Mouse (Mus musculus) lung, postnatal 14 days (tissue): ENCODE data around the gene Cdkl3.
A peak's percentile ranks its signal among the peaks of the same experiment; 100 is the strongest.

Experiments used
- DNase-seq: peaks from one replicate; pipeline ENCODE4 v3.0.0; 2021

Gene Cdkl3

GRCm38 (mm10) chr11:52018217-52018616, 14.2 kb downstream of the Cdkl3 start:
- DNase-seq: no peak

GRCm38 (mm10) chr11:52032356-52032755, 28.3 kb downstream of the Cdkl3 start:
- DNase-seq: no peak

- no peak for DNase-seq
Measured at GRCm38 (mm10) chr11:52033953-52034352, 29.9 kb downstream of the Cdkl3 start.

- no peak for DNase-seq
Measured at GRCm38 (mm10) chr11:52035905-52036304, 31.9 kb downstream of the Cdkl3 start.

- DNase-seq: no peak
Measured at GRCm38 (mm10) chr11:52037659-52038058, 33.6 kb downstream of the Cdkl3 start.

GRCm38 (mm10) chr11:52043224-52043623, 39.2 kb downstream of the Cdkl3 start:
- DNase-seq: no peak

- DNase-seq: no peak
Measured at GRCm38 (mm10) chr11:52044156-52044555, 40.1 kb downstream of the Cdkl3 start.

GRCm38 (mm10) chr11:52046446-52047165, 42.6 kb downstream of the Cdkl3 start:
- DNase-seq: no peak

GRCm38 (mm10) chr11:52053371-52053770, 49.4 kb downstream of the Cdkl3 start:
- DNase-seq: no peak

GRCm38 (mm10) chr11:52054728-52055127, 50.7 kb downstream of the Cdkl3 start:
- DNase-seq: no peak

GRCm38 (mm10) chr11:52056198-52056597, 52.2 kb downstream of the Cdkl3 start:
- no peak for DNase-seq

GRCm38 (mm10) chr11:52059001-52059400, 55.0 kb downstream of the Cdkl3 start:
- no peak for DNase-seq

GRCm38 (mm10) chr11:52060315-52060714, 56.3 kb downstream of the Cdkl3 start:
- DNase-seq: no peak

- DNase-seq: no peak
Measured at GRCm38 (mm10) chr11:52062406-52062805, 58.4 kb downstream of the Cdkl3 start.

GRCm38 (mm10) chr11:52064398-52064797, 60.4 kb downstream of the Cdkl3 start:
- no peak for DNase-seq

- DNase-seq: no peak
Measured at GRCm38 (mm10) chr11:52065841-52066240, 61.8 kb downstream of the Cdkl3 start.

- DNase-seq: peak; percentile 25
Measured at GRCm38 (mm10) chr11:52071768-52072167, 67.7 kb downstream of the Cdkl3 start.

- DNase-seq: no peak
Measured at GRCm38 (mm10) chr11:52073528-52074170, 69.6 kb downstream of the Cdkl3 start.

GRCm38 (mm10) chr11:52074626-52075470, 70.8 kb downstream of the Cdkl3 start:
- no peak for DNase-seq

- no peak for DNase-seq
Measured at GRCm38 (mm10) chr11:52075794-52076633, 72.0 kb downstream of the Cdkl3 start.

- DNase-seq: no peak
Measured at GRCm38 (mm10) chr11:52076742-52077352, 72.8 kb downstream of the Cdkl3 start.

GRCm38 (mm10) chr11:52077939-52078338, 73.9 kb downstream of the Cdkl3 start:
- no peak for DNase-seq
